Mouse (Mus musculus): Measurements from ENCODE around the gene Spp1. TPM values are rescaled to one million over a fixed set of nuclear protein-coding genes. Genes with fewer than 3 reads are reported as not detected.
"Not testable (repeated sequence)": the region's sequence is repeated elsewhere in the genome, so short reads cannot be mapped to it uniquely, and the experiment has no call there.

The Spp1 gene
- total RNA-seq, 2 experiments from 2014 or later: 0.75 TPM; not detected in 1

- DNase-seq: no peak
Observed at GRCm38 (mm10) chr5:104436406-104437076, 1.6 kb downstream of the Spp1 start.

- DNase-seq: no peak
Observed at GRCm38 (mm10) chr5:104442396-104442795, 7.5 kb downstream of the Spp1 start.

- no peak for DNase-seq
Observed at GRCm38 (mm10) chr5:104442850-104443249, 7.9 kb downstream of the Spp1 start.

GRCm38 (mm10) chr5:104446156-104446555, 11.2 kb downstream of the Spp1 start:
- peak; percentile 66 for DNase-seq

- DNase-seq: not testable (repeated sequence)
Observed at GRCm38 (mm10) chr5:104448346-104448745, 13.4 kb downstream of the Spp1 start.

GRCm38 (mm10) chr5:104449491-104449890, 14.6 kb downstream of the Spp1 start:
- DNase-seq: no peak

- no peak for DNase-seq
Observed at GRCm38 (mm10) chr5:104453075-104453474, 18.2 kb downstream of the Spp1 start.

GRCm38 (mm10) chr5:104454564-104454963, 19.6 kb downstream of the Spp1 start:
- DNase-seq: no peak

GRCm38 (mm10) chr5:104458832-104459705, 24.2 kb downstream of the Spp1 start, which contains the start of gene Pkd2:
Gene Pkd2, plus strand, starts transcription at chr5:104459450.
- peak; percentile 86 for DNase-seq

GRCm38 (mm10) chr5:104459706-104460455, 25.0 kb downstream of the Spp1 start:
- DNase-seq: peak; percentile 69 to 70

- DNase-seq: no peak
Observed at GRCm38 (mm10) chr5:104460456-104460838, 25.5 kb downstream of the Spp1 start.

GRCm38 (mm10) chr5:104460856-104461255, 25.9 kb downstream of the Spp1 start:
- DNase-seq: peak; percentile 50 to 53

GRCm38 (mm10) chr5:104465279-104465678, 30.4 kb downstream of the Spp1 start:
- DNase-seq: peak; percentile 21 to 22

GRCm38 (mm10) chr5:104465731-104466130, 30.8 kb downstream of the Spp1 start:
- peak; percentile 80 to 83 for DNase-seq

GRCm38 (mm10) chr5:104466816-104467215, 31.9 kb downstream of the Spp1 start:
- no peak for DNase-seq

GRCm38 (mm10) chr5:104468586-104468985, 33.7 kb downstream of the Spp1 start:
- DNase-seq: no peak

- no peak for DNase-seq
Observed at GRCm38 (mm10) chr5:104470981-104471391, 36.1 kb downstream of the Spp1 start.

- DNase-seq: peak in 1 of 2 experiments; percentile 21
Observed at GRCm38 (mm10) chr5:104472371-104472770, 37.5 kb downstream of the Spp1 start.

- DNase-seq: no peak
Observed at GRCm38 (mm10) chr5:104480367-104480766, 45.4 kb downstream of the Spp1 start.

GRCm38 (mm10) chr5:104482856-104483255, 47.9 kb downstream of the Spp1 start:
- no peak for DNase-seq

Measured in heart, adult 18-20 months (tissue).